Mouse (Mus musculus) limb, embryonic 11.5 days (tissue): Measurements from ENCODE around the gene Dapp1. TPM values are rescaled to one million over a fixed set of nuclear protein-coding genes. Genes with fewer than 3 reads are reported as not detected.

ENCODE experiments used
- ATAC-seq: fragments of 200-750 bp; cut with Nextera tagmentation; 2 replicates; pipeline ENCODE4 v1.8.0; 2017; ENCODE audit warnings: low read depth; ENCODE audit not compliant: insufficient number of reproducible peaks, low FRiP score, low TSS enrichment
- DNase-seq: peaks from one replicate; pipeline ENCODE4 v3.0.0-alpha.2; 2015; ENCODE audit warnings: low spot score
- H3K27ac ChIP-seq: fragments of 300-500 bp; sonication (generic); replicated peaks from 2 replicates; pipeline ENCODE4 v1.5.1; 2014; ENCODE audit warnings: low read depth, mild to moderate bottlenecking, low read length
- H3K27me3 ChIP-seq: fragments of 300-500 bp; sonication (generic); 2 replicates; pipeline ENCODE4 v1.6.1; 2014; ENCODE audit warnings: mild to moderate bottlenecking, low read length, mixed read lengths; ENCODE audit not compliant: control insufficient read depth, insufficient read depth
- H3K36me3 ChIP-seq: fragments of 300-500 bp; sonication (generic); 2 replicates; pipeline ENCODE4 v1.6.1; 2014; ENCODE audit warnings: mild to moderate bottlenecking, low read length, moderate library complexity, mixed read lengths; ENCODE audit not compliant: control insufficient read depth, insufficient read depth
- H3K4me1 ChIP-seq: fragments of 300-500 bp; sonication (generic); 2 replicates; pipeline ENCODE4 v1.6.1; 2014; ENCODE audit warnings: low read length, mixed read lengths; ENCODE audit not compliant: control insufficient read depth, insufficient read depth
- H3K4me2 ChIP-seq: fragments of 300-500 bp; sonication (generic); 2 replicates; pipeline ENCODE4 v1.6.1; 2014; ENCODE audit warnings: low read depth, mild to moderate bottlenecking, moderate library complexity; ENCODE audit not compliant: severe bottlenecking
- H3K4me3 ChIP-seq: fragments of 300-500 bp; sonication (generic); 2 replicates; pipeline ENCODE4 v1.5.1; 2014; ENCODE audit warnings: low read depth, low read length
- H3K9ac ChIP-seq: fragments of 300-500 bp; sonication (generic); 2 replicates; pipeline ENCODE4 v1.6.1; 2014; ENCODE audit warnings: mild to moderate bottlenecking, low read length
- H3K9me3 ChIP-seq: fragments of 300-500 bp; sonication (generic); 2 replicates; pipeline ENCODE4 v1.6.1; 2016; ENCODE audit warnings: low read length; ENCODE audit not compliant: control insufficient read depth
- WGBS: fragments of 180-500 bp; shearing (Covaris S2); extraction: QIAGEN DNeasy Blood & Tissue Kit; methylation state at CpG from one replicate; pipeline ENCODE4 v1.1.7; 2014; 5-methylcytosine and 5-hydroxymethylcytosine counted together
- polyA plus RNA-seq: library from polyadenylated mRNA; unstranded; fragments of >200 nt; fragmentation: Nextera tagmentation; extraction: Ambion mirVana; gene quantifications from 2 replicates; pipeline ENCODE4 v1.2.1, GENCODE M21; 2014

Dapp1 gene
- polyA plus RNA-seq, 1 experiment from 2014 or later, result 3.0 TPM

DNA sequence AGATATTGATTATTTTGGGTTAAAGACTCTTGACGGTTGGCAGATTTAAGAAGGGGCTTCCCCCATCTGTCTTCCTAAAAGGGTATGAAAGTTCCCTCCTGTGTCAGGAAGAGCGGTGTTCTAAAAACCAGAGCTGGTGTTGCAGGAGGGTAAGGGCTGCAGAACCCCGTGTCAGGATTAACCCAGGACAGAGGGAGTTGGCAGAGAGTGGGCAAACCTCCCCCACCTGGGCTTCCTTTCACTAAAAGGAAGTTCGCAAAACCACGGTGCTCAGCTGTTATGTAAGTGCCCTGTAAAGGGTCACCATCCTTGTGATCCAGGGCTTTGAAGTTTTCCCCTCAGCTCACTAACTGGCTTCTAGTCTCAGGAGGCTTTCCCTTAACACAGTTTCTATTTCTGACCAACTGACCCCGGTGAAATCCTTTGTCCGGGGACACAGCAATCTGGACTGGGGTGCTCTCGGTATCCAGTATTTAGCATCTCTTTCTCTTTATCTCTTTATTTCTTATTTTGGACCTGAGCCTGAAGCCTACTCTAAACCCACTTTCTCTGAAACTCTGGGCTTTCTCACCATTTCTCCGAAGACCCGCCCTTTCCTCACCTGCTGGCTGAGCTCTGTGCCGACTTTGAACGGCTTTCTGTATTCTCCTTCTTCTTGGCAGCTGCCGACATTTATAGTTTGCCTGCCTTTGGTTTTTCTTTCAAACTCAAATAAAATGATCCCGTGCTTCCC lies 17.3 kb upstream of the Dapp1 start:
- 75% methylated on average over 14 of the region's 14 CpGs for WGBS
- no peak for ATAC-seq
- Histone ChIP-seq H3K27me3 (no peaks in the 10 kb centered on the region), H3K4me2 (no peak overlapping the region), H3K9me3 (no peaks in the 10 kb centered on the region), H3K36me3 (no peaks in the 10 kb centered on the region), H3K9ac (no peak overlapping the region), H3K27ac (no peak overlapping the region), H3K4me1 (no peaks in the 10 kb centered on the region), H3K4me3 (no peak overlapping the region)
- DNase-seq, result no peak

DNA sequence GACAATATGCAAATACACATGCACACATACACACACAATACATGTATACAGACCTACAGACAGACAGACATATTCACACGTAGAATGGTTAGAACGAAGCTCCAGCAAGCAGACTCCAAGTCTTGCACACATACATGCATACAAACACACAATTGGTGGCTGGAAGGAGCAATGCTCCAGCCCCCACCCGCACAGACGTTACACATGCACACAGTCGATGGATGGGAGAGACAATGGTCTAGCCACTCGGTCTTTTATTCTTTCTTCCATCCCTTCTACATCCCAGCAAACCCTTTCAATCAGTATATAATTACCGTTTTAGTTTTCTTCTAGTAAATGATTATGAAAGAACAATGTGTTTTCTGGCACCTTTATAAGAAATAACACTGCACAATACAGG lies 14.1 kb upstream of the Dapp1 start:
- ATAC-seq, result no peak
- H3K27ac ChIP-seq, result no peak overlapping the region

DNA sequence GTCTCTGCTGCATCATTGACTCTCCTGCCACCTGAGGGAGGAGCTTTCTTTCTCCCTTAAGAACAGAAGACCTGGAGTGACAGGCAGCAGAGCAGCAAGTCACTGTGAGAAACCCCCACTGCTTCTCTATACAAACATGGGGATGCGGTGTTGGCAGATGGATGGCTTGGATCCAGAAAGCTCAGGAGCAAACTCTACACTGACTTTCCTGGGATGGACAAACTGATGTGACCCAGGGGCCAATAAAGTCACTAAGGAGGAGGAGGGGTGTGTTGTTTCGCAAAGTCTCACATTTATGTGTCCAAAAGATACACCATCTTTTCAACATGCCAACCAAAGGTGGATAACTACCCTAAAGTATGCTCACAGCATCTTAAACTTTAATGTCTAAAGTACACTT lies 12.9 kb upstream of the Dapp1 start:
- no peak for ATAC-seq
- H3K27me3 ChIP-seq, result no peaks in the 10 kb centered on the region
- DNase-seq, result no peak
- H3K4me2 ChIP-seq, result no peak overlapping the region
- H3K27ac ChIP-seq, result no peak overlapping the region
- no peak overlapping the region for H3K4me3 ChIP-seq
- no peaks in the 10 kb centered on the region for H3K4me1 ChIP-seq
- no peaks in the 10 kb centered on the region for H3K9me3 ChIP-seq
- no peak overlapping the region for H3K9ac ChIP-seq
- 85% methylated on average over 2 of the region's 2 CpGs for WGBS
- H3K36me3 ChIP-seq, result no peaks in the 10 kb centered on the region

More for the DNA sequence above, 14.1 kb upstream of the Dapp1 start:
- no peak for DNase-seq
- Histone ChIP-seq H3K4me3 (no peak overlapping the region), H3K9ac (no peak overlapping the region), H3K4me2 (no peak overlapping the region), H3K4me1 (no peaks in the 10 kb centered on the region), H3K27me3 (no peaks in the 10 kb centered on the region), H3K9me3 (no peaks in the 10 kb centered on the region), H3K36me3 (no peaks in the 10 kb centered on the region)
- WGBS, result 88% methylated on average over 7 of the region's 7 CpGs

DNA sequence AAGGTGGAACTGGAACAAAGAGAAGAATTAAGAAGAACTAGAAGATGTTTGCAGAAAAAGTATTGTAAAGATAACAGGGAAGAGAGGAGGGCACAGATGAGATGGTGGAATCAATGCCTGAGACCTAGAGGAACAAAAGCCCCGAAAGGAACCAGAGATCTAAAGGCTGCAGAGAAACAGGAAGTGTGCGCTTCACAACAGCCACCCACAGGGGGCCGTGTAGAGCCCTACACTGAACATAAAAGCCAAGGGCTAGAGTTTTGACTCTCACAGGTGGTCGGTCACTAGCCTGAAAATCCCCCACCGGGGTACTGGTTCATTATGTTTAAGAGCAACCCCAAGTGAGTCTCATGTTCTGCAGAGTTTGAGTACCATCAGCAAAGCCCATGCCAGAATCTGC lies 11.0 kb upstream of the Dapp1 start:
- WGBS, result 81% methylated on average over 5 of the region's 5 CpGs
- H3K4me1 ChIP-seq, result no peaks in the 10 kb centered on the region
- no peak overlapping the region for H3K27ac ChIP-seq
- no peaks in the 10 kb centered on the region for H3K27me3 ChIP-seq
- ATAC-seq (no peak), DNase-seq (no peak)
- H3K4me3 ChIP-seq, result no peak overlapping the region
- no peaks in the 10 kb centered on the region for H3K9me3 ChIP-seq
- no peak overlapping the region for H3K4me2 ChIP-seq
- no peak overlapping the region for H3K9ac ChIP-seq
- H3K36me3 ChIP-seq, result no peaks in the 10 kb centered on the region

DNA sequence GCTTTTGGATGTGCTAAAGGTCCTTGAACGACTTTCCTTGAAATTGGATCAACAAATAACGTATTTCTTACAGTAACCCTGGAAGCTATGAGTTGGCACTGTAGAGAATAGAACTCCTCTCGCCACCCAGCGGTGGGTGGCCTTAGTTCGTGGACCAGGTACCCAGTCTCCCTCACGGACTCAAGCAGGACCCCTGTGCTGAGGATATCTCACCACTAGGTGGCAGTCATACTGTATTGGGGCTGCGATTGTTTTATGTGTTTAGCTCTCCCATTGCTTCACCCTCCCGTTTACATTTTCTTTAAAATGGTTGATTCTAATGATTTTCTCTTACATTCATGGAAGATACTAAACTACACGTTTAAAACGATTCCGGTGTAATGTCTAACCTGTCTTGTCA lies 9.8 kb upstream of the Dapp1 start:
- no peaks in the 10 kb centered on the region for H3K27me3 ChIP-seq
- H3K4me3 ChIP-seq, result no peak overlapping the region
- H3K9ac ChIP-seq, result no peak overlapping the region
- no peaks in the 10 kb centered on the region for H3K9me3 ChIP-seq
- WGBS, result 17% methylated on average over 11 of the region's 11 CpGs
- no peaks in the 10 kb centered on the region for H3K36me3 ChIP-seq
- H3K27ac ChIP-seq, result no peak overlapping the region
- H3K4me1 ChIP-seq, result no peaks in the 10 kb centered on the region
- no peak overlapping the region for H3K4me2 ChIP-seq
- ATAC-seq (peak; percentile 71), DNase-seq (peak; percentile 87)

DNA sequence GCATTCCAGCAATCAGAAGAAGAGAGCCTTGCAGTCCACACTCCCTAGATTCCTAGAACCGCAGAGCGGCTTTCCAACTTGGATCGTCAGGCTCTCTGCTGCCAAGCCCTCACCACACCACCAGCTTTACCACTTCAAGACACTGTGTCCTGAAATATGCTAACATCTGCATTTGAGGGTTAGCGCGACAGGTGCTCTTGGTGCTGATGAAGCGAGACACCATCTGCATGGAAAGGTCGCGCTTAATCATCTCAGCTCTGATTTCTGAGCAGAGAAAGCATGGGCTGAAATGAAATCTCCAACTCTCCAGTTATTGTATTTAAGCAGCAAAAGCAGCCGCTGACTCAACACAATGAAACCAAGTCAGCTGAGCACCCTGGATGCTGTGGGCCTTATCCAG lies 8.1 kb upstream of the Dapp1 start:
- Histone ChIP-seq H3K36me3 (no peaks in the 10 kb centered on the region), H3K27ac (no peak overlapping the region), H3K27me3 (no peaks in the 10 kb centered on the region), H3K9me3 (no peaks in the 10 kb centered on the region), H3K9ac (no peak overlapping the region), H3K4me2 (no peak overlapping the region), H3K4me1 (no peaks in the 10 kb centered on the region), H3K4me3 (no peak overlapping the region)
- DNase-seq (no peak), ATAC-seq (no peak)
- 92% methylated on average over 9 of the region's 9 CpGs for WGBS

DNA sequence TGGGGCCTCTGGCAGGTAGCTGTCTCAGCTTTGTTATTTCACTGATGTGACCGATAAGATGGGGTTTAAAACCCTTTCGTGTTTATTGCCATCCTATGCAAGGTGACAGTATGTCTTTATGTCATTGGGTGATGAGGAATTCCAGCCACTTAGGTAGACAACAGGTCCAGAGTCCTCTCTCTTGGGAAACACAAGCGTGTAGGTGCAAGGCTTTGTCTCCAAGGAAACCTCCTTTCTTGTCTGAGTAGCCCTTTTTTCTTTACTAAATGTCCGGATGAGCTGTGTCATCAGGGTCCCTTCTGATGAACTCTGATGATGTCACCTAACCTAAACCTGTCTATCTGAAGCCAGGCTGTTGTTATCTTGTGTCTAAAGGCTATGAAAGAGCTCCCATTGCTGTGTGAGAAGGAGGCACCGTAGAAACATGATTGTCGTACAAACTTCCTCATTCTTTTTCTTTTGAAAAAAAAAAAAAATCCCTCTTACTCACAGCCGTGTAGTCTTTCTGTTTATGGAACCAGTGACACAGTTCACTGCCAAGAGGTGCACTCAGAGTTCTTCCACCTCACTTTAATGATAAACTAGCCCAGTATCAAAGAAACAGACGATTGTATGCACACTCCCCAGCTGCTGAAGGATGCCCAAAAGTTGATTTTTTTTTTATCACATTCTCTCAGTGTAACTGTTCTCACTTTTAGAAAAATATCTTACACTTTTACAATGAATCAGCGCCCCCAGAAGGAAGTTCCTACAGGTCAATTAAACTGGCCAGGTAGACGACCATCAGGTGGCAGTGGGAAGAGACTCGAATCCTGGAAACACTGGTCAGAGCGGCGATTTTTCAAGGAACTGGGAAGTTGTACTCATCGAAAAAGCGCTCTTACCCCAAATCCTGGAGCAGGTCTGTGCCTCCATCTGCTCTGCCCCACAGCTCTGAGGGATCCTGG lies 637 bp downstream of the Dapp1 start:
- Histone ChIP-seq H3K4me3 (peak overlapping the region; percentile 34), H3K4me1 (no peaks in the 10 kb centered on the region; the same call in 1 of the 2 replicates), H3K27ac (no peak overlapping the region), H3K9ac (peak overlapping the region; percentile 58), H3K4me2 (peak overlapping the region; percentile 66), H3K9me3 (no peaks in the 10 kb centered on the region), H3K27me3 (no peaks in the 10 kb centered on the region), H3K36me3 (no peaks in the 10 kb centered on the region)
- 45% methylated on average over 15 of the region's 15 CpGs for WGBS
- DNase-seq, result no peak
- ATAC-seq, result no peak

DNA sequence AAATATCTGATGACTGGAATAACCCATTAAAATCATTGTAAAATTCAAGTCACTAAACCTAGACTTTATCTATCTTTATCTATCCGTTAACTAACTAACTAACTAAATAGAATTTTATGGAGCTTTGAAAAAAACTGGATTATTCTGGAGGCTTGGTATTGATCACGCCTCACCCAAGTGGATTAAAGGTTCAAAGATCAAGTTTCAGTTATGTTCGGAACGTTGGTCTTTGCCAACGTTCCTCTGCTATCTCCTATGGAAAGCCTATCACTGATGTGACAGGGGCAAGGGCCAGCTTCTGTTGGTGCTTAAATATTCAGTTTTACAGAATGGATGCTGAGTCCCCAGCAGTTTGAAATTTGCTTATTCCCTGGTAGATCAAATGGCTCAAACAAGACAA lies 3.1 kb downstream of the Dapp1 start:
- ATAC-seq (no peak), DNase-seq (no peak)
- Histone ChIP-seq H3K4me3 (no peak overlapping the region), H3K27me3 (no peaks in the 10 kb centered on the region), H3K27ac (no peak overlapping the region), H3K9ac (no peak overlapping the region), H3K36me3 (no peaks in the 10 kb centered on the region), H3K9me3 (no peaks in the 10 kb centered on the region), H3K4me2 (no peak overlapping the region), H3K4me1 (no peaks in the 10 kb centered on the region; the same call in 1 of the 2 replicates)
- 78% methylated on average over 5 of the region's 5 CpGs for WGBS
